Mouse (Mus musculus) G1E (cell line): ENCODE results near the gene Wdr24.

Experiments used
- CTCF ChIP-seq: IDR thresholded peaks from 2 replicates; pipeline ENCODE4 v1.5.1; 2012; ENCODE audit warnings: low read depth, low read length, inconsistent platforms, mixed read lengths
- GATA1 ChIP-seq: IDR thresholded peaks from 2 replicates; pipeline ENCODE4 v1.6.1; 2012; ENCODE audit warnings: borderline replicate concordance, low read length, inconsistent platforms, mixed read lengths
- GATA2 ChIP-seq: IDR thresholded peaks from 2 replicates; pipeline ENCODE4 v1.6.1; 2012; ENCODE audit warnings: low read depth, low read length, inconsistent platforms, borderline replicate concordance
- POLR2AphosphoS5 ChIP-seq: IDR thresholded peaks from 2 replicates; pipeline ENCODE4 v1.6.1; 2012; ENCODE audit warnings: low read depth, low read length, inconsistent platforms; ENCODE audit not compliant: insufficient replicate concordance
- TAL1 ChIP-seq: conservative IDR thresholded peaks from 2 replicates; pipeline ENCODE4 v1.6.1; 2012; ENCODE audit warnings: low read depth, low read length, inconsistent platforms, mixed read lengths

DNA sequence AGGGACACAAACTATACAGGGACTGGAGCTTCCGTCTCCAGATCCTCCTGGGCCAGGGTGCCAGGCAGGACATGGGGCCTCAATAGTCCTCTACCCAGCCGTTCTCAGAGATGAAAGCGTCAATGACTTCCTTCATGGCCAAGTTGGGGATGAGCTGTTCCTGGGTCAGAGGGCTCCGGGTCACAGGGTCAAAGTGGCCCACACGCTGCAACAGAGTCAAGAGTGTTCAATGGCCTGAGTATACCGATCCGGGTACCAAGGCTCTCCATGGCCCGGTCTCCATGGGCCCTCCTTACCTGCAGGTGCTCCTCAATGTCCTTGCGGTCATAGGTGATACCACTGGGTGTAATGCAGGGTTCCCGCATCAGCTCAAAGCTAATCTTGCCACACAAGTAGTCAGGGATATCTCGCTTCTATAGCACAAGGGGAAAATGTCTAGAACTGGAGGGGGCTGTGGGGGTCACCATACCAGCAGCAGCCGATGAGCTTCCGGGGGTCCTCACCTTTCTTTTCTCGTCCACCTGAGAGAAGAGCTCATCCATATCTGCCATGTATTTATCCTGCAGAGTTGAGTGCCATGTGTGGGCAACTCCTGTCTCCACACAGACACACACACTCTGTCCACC, 7.5 kb downstream of the Wdr24 start:
- no peak for TF ChIP-seq CTCF
- TF ChIP-seq GATA1: no peak
- TF ChIP-seq POLR2AphosphoS5: no peak
- TF ChIP-seq TAL1: no peak
- TF ChIP-seq GATA2: no peak
